Mouse (Mus musculus): ENCODE data around the gene Prdx4. TPM values are rescaled to one million over a fixed set of nuclear protein-coding genes. Genes with fewer than 3 reads are reported as not detected.

Gene Prdx4
- polyA plus RNA-seq, 1 experiment from 2014 or later, result 257 TPM

Other genes with a start within 250 kb of the Prdx4 start
- gene Magea2, start 247.1 kb downstream of the Prdx4 start, polyA plus RNA-seq (2016; fragmentation: Nextera tagmentation; extraction: Ambion mirVana), result not detected in 2 replicates
- not detected in 2 replicates for gene Cldn34b2, start 212.3 kb downstream of the Prdx4 start, polyA plus RNA-seq (2016; fragmentation: Nextera tagmentation; extraction: Ambion mirVana)
- 88.0 and 89.5 TPM in 2 replicates for gene Sat1, start 124.3 kb downstream of the Prdx4 start, polyA plus RNA-seq (2016; fragmentation: Nextera tagmentation; extraction: Ambion mirVana)
- 19.4 and 23.7 TPM in 2 replicates for gene Acot9, start 78.3 kb downstream of the Prdx4 start, polyA plus RNA-seq (2016; fragmentation: Nextera tagmentation; extraction: Ambion mirVana)